Mouse (Mus musculus): ENCODE measurements at regions not wholly inside any gene's neighbourhood (a gene's known extent, or its start where the extent isn't known, plus 50 kb on each side); places are given as distances from the start of the nearest gene placed in this dataset.

DNA sequence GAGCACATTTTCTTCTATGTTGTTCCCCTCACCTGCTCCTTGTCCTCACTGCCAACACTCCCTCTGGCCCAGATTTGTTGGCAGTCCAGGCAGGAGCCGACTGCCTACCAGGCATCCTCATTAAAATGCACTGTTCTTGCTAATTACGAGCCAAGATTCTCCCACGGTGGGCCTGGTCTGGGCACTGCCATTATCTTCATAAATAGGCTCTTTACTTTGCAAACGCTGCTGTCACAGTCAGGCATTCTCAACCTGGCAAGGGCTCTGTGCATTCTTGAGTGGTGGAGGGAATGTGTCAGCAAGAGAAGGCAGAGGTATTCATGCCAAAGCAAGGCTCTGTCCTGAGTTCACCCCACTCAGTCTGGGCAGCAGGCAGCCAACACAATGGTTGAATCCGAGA lies 59.4 kb upstream of the Sorl1 start:
- TF ChIP-seq CTCF (IDR thresholded peaks at IDR 0.05; ENCODE audit: extremely low read depth, insufficient read length, insufficient replicate concordance, low read depth, low read length) (no peak), POLR2A (IDR thresholded peaks at IDR 0.05; ENCODE audit: low read depth, low read length) (no peak)

Measured in small intestine, adult 2 months (tissue).